Mouse (Mus musculus): Measurements from ENCODE around the gene E2f1.

E2f1 gene

DNA sequence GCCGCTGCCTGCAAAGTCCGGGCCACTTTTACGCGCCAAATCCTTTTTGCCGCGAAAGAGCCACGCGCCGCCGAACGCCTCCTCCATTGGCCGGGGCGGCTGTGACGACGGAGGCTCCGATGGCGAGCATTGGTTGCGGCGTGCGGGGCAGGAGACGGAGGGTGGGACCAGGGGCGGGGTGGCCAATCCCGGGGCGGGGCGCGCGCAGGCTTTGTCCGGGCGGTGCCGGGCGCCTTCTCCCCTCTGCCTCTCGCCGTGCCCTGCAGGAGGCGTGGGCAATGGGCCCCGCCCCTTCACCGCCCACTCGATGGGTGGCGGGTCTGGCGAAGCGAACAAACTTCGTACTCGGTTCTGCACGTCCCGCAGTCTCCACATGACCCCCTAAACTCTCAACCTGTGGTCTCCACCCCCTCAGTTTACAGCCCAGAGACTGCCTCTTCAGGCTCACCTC is at the start of gene E2f1:
TSS of gene E2f1 (minus strand) at position 57 of the 451 bp plus-strand sequence.
- DNase-seq (ENCODE audit: low read depth in 1 of 2, low spot score in 2 of 2), result peak; percentile 82 to 86

DNA sequence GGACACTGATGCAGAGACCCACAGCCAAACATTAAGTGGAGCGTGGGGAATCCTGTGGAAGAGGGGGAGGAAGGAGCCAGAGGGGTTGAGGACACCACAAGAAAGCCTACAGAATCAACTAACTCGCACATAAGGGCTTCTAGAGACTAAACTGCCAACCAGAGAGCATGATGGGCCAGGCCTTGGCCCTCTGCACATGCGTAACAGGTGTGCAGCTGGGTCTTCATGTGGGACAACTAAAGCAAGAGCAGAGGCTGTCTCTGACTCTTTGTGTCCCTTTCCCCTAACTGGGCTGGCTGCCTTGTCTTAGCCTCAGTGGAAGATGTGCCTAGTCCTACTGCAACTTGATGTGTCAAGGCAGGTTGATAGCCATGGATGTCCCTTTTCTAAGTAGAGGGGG is 47.4 kb upstream of the E2f1 start:
- no peak for DNase-seq (ENCODE audit: low read depth in 1 of 2, low spot score in 2 of 2)

DNA sequence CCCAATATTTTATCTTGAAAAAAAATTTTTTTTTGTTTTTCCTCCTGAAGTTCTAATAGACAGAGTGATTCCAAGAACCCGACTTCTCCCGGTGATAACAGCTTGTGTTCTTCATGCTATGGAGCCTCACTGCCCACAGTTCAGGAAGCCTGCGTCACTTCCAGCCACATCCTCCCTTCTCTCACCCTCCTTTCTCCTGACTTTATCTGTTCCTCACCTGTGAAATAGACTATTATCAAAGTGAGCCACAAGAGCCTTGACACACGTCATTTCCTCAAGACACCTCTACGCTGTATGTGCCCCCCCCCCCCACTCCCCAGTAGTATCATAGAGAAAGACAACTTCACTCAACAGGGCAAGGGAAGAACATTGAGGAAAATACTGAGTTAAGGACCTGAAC is 46.0 kb upstream of the E2f1 start:
- no peak for DNase-seq (ENCODE audit: low read depth in 1 of 2, low spot score in 2 of 2)

DNA sequence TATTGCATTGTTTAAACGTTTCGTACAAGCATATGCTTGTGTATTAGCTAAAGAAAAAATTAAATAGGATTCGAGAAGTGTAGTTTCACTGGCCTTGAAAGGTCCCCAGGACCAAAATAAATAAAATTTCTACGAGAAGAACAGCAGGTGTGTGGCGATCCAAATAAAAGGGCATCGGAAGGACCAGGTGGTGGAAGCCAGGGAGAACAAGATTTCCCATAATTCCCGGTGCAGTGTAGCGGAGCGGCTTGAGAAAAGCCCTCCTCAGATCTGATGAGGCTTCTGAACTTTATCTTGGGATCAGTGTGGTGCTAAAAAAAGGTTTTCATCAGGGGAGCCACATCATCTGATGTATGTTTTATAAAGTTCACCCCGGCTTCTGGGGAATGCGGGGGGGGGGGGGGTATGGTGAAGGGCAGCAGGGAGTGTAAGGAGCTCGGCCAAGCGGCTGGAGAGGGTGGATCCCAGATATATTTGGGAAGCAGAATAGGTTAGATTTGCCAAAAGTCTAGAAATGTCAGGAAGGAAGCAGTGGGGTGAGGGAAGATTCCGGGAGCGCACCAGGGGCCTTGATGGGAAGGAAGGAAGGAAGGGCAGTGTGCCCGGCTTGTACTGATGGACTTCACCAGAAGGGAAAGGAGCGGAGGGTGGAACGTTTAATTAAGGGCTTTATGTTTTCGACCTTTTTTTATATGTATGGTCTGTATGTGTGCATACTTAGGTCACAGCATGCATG is 45.3 kb upstream of the E2f1 start:
- no peak for DNase-seq (ENCODE audit: low read depth in 1 of 2, low spot score in 2 of 2)

DNA sequence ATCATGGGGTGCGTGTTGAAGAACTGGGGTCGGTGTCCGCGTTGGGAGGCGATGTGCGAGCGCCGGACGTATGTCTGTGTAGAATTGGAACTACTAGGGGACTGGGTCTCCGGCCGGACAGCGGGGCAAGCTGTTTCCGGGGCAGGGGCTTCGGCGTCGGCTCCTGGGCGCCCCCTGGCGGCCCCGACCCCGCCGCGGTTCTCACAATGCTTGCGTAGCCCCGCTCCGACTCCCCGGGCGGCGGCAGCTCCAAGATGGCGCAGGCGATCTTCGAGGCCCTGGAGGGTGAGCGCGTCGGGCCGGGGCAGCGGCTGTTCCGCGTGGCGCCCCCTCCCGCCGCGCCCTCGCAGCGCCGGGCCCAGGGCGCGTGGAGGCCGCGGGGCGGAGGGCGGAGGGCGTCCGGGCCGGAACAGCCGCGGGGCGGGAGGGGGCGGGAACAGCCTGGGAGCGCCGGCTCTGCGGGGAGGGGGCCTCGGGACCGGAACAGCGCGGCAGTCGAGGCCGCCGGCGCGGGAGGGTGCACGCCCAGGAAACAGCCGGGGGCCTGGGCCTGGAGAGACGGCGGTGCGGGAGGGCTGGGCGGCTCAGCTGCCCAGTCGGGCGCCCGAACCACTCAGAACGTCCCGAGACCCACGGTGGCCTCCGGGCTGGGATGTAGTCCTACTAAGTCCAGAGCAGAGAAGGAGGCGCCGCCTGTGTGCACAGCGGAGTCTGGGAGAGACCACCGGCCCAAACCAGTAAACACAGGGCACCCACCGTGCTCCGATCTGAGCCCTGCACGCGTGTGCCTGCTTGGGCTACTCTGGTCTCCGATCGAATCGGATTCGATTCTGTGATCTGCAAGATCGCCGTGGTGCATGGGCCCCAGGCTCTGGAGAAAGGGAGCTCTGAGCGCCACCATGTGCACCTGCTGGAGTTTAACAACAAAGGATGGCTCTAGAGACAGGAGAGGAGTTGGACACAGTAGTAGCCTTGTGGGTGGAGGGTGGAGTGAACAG is 43.7 kb upstream of the E2f1 start, which contains the start of the genes Zfp341 and 4930519P11Rik:
TSS of gene Zfp341 (plus strand) at position 180 of the 998 bp plus-strand sequence.
TSS of gene 4930519P11Rik (minus strand) at position 320 of the 998 bp plus-strand sequence.
- peak; percentile 69 to 82 for DNase-seq (ENCODE audit: low read depth in 1 of 2, low spot score in 2 of 2)

DNA sequence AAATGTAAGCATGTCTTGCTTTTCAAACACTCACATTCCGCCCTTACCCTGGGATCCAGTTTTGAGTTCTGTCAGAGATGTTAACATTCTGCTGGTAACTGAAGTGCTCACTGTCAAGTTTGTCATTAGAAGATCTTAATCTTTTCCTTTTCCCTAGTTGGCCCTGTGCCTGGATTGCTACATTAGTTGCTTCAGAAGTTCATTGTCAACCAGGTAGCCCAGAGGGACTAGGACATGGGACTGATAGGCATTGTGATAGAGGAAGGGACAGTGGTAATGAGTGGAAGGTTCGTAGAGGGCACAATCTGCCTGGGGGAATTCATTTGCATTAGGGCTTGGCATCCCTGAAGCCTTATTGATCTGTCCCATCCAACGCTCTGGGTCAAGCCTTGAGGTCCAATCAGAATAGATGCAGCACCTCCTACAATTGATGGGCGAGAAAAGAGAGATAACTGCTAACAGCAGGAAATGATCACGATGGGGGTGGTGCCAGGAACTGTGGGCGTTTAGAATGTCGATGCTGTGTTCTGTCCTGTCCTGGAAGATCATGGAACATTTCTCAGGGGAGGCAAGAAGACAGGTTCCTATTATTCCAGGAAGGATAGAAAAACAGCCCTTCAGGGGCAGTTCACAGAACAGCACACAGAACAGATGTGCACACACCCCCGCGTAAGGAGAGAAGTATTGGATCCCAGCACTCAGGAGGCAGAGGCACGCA is 39.5 kb upstream of the E2f1 start:
- no peak for DNase-seq (ENCODE audit: low read depth in 1 of 2, low spot score in 2 of 2)

DNA sequence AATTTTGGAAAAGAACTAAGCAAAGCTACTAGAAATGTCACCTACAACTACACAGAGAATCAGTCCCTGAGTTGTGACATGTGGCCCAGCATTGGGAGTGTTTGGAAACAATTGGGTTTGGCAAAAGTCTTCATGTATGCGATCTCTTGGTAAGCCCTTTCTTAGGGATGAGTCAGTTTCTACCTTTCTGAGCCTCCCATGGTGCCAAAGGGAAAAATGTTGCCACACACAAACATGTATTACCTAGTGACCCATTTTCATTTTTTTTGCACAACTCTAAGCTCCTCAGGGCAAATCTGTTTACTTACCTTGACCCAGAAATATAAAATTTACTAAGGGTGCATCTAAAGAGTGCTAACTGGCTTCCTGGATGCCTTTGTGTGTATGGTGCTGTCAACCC is 37.3 kb upstream of the E2f1 start:
- no peak for DNase-seq (ENCODE audit: low read depth in 1 of 2, low spot score in 2 of 2)

DNA sequence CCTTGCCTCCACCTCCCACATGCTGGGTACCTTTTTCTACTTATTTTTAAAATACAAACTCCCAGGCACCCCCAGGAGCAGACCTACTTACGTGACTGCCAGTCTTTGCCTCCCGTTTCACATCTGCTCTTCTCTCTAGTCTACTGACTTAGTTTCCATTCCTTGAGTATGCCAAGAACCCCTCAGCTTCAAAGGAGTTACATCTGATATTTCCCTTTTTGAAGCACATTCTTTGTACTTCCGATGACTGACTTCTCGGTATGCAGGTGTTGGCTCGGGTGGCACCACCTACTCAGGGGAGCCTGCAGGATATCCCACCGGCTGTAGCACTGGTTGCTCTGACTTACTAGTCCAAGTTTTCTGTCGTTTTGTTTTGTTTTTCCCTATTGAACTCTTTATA is 34.5 kb upstream of the E2f1 start:
- DNase-seq (ENCODE audit: low read depth in 1 of 2, low spot score in 2 of 2), result no peak

DNA sequence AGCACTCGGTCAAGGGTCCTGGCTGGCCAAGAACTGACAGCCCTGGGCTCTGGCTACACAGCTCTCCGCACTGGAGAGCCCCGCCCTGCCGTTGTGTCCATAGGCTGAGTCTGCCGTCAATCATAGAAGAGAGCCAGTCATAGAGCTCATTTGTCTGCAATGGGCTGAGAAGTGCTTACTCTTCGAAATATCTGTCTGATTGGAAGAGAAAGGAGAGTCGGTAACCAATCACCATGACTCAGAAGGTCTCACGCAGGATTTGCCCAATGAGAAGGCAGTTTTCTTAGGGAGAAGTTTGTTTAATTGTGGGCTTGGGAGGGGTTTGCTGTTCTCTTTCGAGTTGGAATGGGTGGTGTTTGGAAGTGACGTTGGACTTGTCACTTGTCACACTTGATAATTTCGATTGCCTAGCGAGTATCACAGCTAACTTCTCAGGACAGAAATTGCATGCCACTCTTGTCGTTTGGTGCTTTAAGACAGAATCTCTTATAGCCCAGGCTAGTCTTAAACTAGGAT is 34.0 kb upstream of the E2f1 start, which contains the start of gene Pxmp4:
TSS of gene Pxmp4 (minus strand) at position 71 of the 516 bp plus-strand sequence.
- peak; percentile 92 to 94 for DNase-seq (ENCODE audit: low read depth in 1 of 2, low spot score in 2 of 2)

DNA sequence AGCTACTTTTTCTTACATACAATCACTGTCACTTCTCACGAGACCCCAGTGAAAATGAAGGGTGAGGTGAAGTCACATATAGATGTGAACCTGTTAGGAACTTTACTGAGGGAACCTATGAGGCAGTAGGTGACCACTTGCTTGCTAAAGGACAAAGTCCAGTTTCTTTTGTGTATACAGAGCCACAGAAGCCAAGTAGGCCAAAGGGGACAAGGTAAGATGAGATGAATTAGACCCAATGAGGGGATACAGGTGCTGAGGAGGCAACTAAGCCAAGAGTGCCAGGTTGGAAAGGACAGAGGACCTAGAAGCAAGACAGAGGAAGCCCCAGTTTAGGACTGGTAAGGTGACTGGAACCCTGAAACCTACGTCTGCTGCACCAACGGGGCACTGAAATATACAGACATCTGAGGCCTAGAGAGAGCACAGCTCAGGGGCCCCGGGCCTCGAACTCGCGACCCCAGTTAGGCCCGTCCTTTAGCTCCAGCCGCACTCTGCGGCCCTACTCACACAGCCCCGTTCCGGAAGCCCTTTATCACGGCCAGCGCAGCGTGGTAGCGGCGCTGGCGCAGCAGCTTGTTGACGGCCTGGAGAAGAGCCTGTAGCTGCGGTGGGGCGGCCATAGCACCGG is 33.4 kb upstream of the E2f1 start:
- no peak for DNase-seq (ENCODE audit: low read depth in 1 of 2, low spot score in 2 of 2)

DNA sequence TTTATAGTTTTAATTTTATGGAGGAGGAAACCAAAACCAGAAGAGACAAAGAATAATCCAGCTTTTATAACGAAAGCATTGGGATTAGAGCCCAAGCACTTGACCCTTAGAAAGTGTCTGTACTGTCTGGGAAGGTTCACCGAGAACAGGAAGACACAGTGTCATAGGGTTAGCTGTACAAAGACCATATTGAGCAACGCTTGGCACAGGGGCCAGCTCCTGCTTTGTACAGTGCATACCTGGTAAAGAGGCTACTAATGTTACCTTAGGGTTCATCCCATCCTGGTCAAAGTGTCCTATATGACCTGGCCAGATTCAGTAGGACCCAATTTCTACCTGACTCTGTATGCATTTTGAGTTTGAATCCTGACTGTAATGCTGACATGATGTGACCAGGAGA is 31.6 kb upstream of the E2f1 start:
- no peak for DNase-seq (ENCODE audit: low read depth in 1 of 2, low spot score in 2 of 2)

DNA sequence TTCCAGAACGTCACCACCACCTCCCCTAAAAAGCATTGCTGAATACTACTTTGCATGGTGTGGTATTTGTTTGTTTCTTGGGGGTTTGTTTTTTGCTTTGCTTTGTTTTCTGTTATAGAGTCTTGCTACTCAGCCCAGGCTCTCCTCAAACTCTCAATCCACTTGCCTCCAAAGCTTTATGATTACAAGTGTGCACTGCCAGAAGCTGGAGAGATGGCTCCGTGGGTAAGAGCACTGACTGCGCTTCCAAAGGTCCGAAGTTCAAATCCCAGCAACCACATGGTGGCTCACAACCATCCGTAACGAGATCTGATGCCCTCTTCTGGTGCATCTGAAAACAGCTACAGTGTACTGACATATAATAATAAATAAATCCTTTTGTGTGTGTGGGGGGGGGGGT is 30.9 kb upstream of the E2f1 start:
- no peak for DNase-seq (ENCODE audit: low read depth in 1 of 2, low spot score in 2 of 2)

DNA sequence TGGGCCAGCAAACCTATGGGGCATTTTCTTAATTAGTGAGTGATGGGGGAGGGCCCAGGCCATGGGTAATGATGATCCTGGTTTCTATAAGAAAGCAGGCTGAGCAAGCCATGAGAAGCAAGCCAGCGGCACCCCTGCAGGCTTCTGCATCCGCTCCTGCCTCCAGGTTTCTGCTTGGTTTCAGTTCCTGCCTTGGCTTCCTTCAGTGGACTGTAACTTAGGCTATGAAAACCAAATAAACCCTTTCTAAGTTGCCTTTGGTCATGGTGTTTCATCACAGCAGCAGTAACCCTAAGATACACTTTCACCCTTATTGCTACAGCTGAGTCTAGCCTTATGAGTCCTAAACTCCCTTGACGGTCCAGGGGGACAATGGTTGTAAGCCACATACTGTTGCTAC is 27.7 kb upstream of the E2f1 start:
- peak; percentile 32 to 47 for DNase-seq (ENCODE audit: low read depth in 1 of 2, low spot score in 2 of 2)

DNA sequence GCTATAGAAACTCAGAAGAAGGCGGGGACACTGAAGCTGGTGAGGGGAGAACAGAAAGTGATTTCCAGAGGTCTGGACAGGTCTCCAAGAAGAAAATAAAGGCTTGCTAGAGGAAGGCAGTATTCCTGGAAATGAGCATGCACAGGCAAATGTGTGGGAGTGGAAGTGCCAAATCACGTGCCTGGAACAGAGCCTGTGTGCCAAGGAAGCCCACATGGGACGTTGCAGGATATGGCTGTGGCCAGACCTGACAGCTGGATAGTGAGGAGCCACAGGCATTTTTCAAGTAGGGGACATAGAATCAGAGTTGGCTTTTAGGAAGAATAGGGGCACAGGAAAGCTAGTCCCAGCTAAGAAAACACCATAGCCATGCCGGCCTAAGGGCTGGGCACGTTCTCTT is 26.1 kb upstream of the E2f1 start:
- DNase-seq (ENCODE audit: low read depth in 1 of 2, low spot score in 2 of 2), result no peak

DNA sequence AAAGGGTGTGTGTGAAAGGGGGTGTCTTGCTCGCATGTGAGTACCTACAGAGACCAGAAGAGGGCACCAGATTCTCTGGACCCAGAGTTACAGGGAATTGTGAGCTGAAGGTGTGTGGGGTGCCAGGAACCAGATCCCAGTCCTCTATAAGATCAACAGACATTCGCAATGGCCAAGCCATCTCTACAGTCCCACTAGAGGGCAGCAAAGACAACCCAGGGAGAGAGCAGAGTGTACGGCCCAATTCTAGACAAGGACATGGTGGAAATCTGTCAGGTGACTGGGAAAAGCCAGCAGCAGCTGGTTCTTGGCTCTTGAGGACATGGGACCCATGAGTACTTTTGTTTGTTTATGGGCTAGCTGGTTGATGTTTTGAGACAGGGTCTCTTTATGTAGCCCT is 23.3 kb upstream of the E2f1 start:
- DNase-seq (ENCODE audit: low read depth in 1 of 2, low spot score in 2 of 2), result peak in 1 of 2 experiments; percentile 29

DNA sequence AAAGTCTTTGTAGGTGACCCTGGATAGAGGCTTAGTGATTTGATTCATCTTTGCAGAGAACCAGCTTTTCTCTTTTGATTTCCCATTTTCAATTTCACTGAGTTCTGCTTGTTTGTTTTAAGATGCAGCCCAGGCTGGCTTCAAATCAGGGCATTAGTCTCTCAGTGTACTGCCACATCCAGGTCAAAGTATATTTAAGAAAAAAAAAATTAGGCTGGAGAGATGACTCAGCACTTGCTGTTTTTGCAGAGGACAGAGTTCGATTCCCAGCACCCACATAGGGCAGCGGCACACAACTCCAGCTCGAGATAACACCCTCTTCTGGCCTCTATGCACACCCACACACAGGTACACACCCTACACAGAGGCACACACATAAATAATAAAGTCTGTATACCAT is 21.5 kb upstream of the E2f1 start:
- no peak for DNase-seq (ENCODE audit: low read depth in 1 of 2, low spot score in 2 of 2)

DNA sequence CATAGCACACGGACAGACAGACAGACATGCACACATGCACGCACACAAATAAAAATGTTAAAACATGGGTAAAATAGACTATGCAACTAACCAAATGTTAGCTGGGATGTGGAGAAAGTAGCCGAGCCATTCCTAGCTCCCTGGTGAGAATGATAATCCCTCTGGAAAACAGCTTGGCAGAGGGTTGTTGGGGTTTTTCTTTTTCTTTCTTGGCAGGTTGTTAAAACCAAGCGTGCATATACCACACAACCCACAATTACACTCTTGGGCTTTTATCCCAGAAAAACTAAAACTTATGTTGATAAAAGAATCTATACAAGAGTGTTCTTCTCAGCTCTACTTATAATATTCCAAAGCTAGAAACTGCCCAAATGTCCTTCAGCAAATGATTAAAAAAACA is 19.4 kb upstream of the E2f1 start:
- DNase-seq (ENCODE audit: low read depth in 1 of 2, low spot score in 2 of 2), result no peak

DNA sequence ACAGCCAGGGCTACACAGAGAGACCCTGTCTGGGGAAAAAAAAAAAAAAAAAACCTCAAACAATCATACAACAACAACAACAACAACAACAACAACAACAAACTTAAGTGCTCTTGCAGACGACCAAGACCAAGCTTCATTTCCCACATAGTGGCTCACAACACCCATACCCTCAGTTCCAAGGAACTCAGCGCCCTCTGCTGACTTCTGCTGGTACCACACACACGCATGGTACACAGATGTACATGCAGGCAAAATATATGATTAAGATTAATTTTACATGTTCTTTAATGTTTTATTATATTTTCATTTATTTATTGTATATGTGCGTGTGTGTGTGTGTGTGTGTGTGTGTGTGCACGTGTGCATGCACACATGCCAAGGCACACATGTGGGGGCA is 16.7 kb upstream of the E2f1 start:
- DNase-seq (ENCODE audit: low read depth in 1 of 2, low spot score in 2 of 2), result no peak

DNA sequence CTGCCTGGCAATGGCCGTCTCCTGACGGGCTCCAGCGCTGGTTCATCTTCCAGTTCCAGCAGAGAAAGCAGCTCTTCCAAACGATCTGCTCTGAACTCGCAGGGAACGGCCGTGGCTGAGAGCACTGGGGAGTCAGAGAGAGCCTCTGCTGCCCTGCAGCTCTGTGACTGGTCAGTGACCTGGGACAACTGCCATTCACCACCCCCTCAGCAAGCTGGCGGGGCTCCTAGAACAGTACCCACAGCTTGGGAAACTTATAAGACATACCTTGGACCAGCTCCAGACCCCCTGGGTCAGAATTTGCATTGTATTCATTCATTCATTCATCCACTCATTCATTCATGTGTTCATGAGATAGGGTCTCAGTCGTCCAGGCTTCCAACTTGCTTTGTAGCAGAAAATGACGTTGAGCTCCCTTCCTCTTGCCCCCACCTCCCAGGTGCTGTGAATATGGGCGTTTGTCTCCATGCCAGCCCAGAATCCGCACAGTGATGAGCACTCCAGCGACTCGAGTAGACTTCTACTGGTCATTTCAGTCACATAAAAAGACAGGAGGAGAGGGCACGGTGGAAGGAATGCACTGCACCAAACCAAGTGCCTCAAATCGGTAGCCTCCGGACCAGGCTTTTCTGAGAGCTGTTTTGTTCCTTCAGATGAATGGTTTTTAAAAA is 15.4 kb upstream of the E2f1 start:
- no peak for DNase-seq (ENCODE audit: low read depth in 1 of 2, low spot score in 2 of 2)

Measured in monocyte, adult 2 months (primary cell).